Mouse (Mus musculus): ENCODE measurements around the gene Timm8a1.
A peak's percentile ranks its signal among the peaks of the same experiment; 100 is the strongest.
"Not testable (repeated sequence)": the region's sequence is repeated elsewhere in the genome, so short reads cannot be mapped to it uniquely, and the experiment has no call there.

DNA sequence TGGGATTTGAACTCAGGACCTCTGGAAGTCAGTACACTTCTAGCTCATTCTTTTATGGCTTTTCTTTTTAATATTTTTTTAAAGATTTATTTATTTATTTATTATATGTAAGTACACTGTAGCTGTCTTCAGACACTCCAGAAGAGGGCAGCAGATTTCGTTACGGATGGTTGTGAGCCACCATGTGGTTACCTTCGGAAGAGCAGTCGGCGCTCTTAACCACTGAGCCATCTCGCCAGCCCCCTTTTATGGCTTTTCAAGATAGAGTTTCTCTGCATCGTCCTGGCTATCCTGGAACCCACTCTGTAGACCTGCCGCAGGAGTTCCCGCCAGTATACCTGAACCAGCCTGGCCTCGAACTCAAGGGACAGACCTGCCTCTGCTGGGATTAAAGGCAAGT, 1.9 kb downstream of the Timm8a1 start:
- peak; percentile 13; the same call in 1 of the 2 replicates for TF ChIP-seq CTCF (IDR thresholded peaks at IDR 0.05; ENCODE audit: extremely low read depth, insufficient read length, insufficient replicate concordance, low read depth, low read length)
- not testable (repeated sequence) for TF ChIP-seq POLR2A (IDR thresholded peaks at IDR 0.05; ENCODE audit: low read depth, low read length)

Measured in small intestine, adult 2 months (tissue).